Mouse (Mus musculus): ENCODE results near the gene Ltb4r2.

DNA sequence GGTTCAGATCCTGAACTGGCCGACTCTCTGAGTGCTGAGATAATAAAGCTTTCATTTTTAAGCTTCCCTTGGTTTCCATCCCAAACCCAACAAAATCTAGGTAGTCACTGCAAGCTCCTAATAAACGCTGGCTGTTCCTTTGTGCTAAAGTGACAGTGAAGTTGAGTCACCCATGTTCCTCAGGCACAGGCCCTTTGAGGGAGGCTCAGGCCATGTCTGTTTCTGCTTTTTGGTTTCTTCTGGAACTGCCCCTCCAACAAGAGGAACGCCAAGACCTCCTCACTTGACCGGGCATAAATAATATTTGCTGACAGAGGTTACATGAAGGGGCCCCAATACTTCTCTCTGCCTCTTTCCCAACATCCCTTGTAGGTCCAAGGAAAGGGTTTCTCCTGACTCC lies 25.5 kb upstream of the Ltb4r2 start:
- TF ChIP-seq POLR2A (IDR thresholded peaks at IDR 0.05; ENCODE audit: low read depth, low read length): no peak
- TF ChIP-seq CTCF (IDR thresholded peaks at IDR 0.05; ENCODE audit: borderline replicate concordance, insufficient read depth, low read length): no peak

Data from embryonic fibroblast, embryonic 13.5 days (primary cell).